Mouse (Mus musculus) C2C12 (cell line): ENCODE measurements around the gene Camta1. TPM values are rescaled to one million over a fixed set of nuclear protein-coding genes. Genes with fewer than 3 reads are reported as not detected.

Experiments used
- H3K27me3 ChIP-seq: one replicate; pipeline ENCODE4 v1.6.1; 2011; ENCODE audit not compliant: control insufficient read depth, insufficient read depth, insufficient read length
- H3K36me3 ChIP-seq: one replicate; pipeline ENCODE4 v1.6.1; 2011; ENCODE audit not compliant: control insufficient read depth, insufficient read depth
- H3K4me3 ChIP-seq: one replicate; pipeline ENCODE4 v1.5.1; 2011; ENCODE audit warnings: mild to moderate bottlenecking, control low read depth; ENCODE audit not compliant: poor library complexity, insufficient read depth, severe bottlenecking
- H3K79me2 ChIP-seq: one replicate; pipeline ENCODE4 v1.6.1; 2011; ENCODE audit not compliant: control insufficient read depth, insufficient read depth
- H3K79me3 ChIP-seq: one replicate; pipeline ENCODE4 v1.6.1; 2011; ENCODE audit warnings: low read depth, control low read depth
- H3ac ChIP-seq: one replicate; pipeline ENCODE3; 2011; ENCODE audit warnings: low read depth; ENCODE audit not compliant: control insufficient read depth, insufficient read length
- CEBPB ChIP-seq: IDR thresholded peaks from one replicate; pipeline ENCODE4 v1.6.1; 2011; ENCODE audit warnings: low read depth, mild to moderate bottlenecking, control low read depth, moderate library complexity
- CTCF ChIP-seq: IDR thresholded peaks from one replicate; pipeline ENCODE4 v1.5.1; 2011; ENCODE audit not compliant: control insufficient read depth, insufficient read depth, insufficient read length
- FOSL1 ChIP-seq: IDR thresholded peaks from one replicate; pipeline ENCODE4 v1.8.0; 2011; ENCODE audit warnings: mild to moderate bottlenecking, low read length; ENCODE audit not compliant: poor library complexity, insufficient read depth, severe bottlenecking
- MAX ChIP-seq: IDR thresholded peaks from one replicate; pipeline ENCODE4 v1.6.1; 2011; ENCODE audit warnings: mild to moderate bottlenecking, control low read depth
- MYOD1 ChIP-seq: IDR thresholded peaks from one replicate; pipeline ENCODE4 v1.6.1; 2011; ENCODE audit warnings: low read depth; ENCODE audit not compliant: control insufficient read depth, insufficient read length
- MYOG ChIP-seq: IDR thresholded peaks from one replicate; pipeline ENCODE4 v1.6.1; 2011; ENCODE audit not compliant: control insufficient read depth, insufficient read length; ENCODE audit errors: extremely low read depth
- USF1 ChIP-seq: IDR thresholded peaks from one replicate; pipeline ENCODE4 v1.6.1; 2011; ENCODE audit warnings: low read depth, mild to moderate bottlenecking, control low read depth, moderate library complexity
- polyA plus RNA-seq: library from polyadenylated mRNA; unstranded; fragments of >200 nt; fragmentation: generic; extraction: Trizol; gene quantifications from one replicate; pipeline ENCODE4 v1.2.1, GENCODE M21; 2012; ENCODE audit warnings: missing spikeins

Camta1 gene
- polyA plus RNA-seq, 1 experiment = 21.7 TPM

GRCm38 (mm10) chr4:151496581-151496980 is 365.1 kb downstream of the Camta1 start:
- H3ac ChIP-seq = no peak overlapping the region
- H3K36me3 ChIP-seq = no peaks in the 10 kb centered on the region
- TF ChIP-seq FOSL1 = no peak
- no peak for TF ChIP-seq USF1
- TF ChIP-seq MYOG = no peak
- no peak for TF ChIP-seq MAX
- TF ChIP-seq CTCF = no peak
- TF ChIP-seq MYOD1 = no peak
- TF ChIP-seq CEBPB = no peak
- H3K4me3 ChIP-seq = no peak overlapping the region
- peaks cover 12% of the 10 kb centered on the region for H3K27me3 ChIP-seq
- H3K79me2 ChIP-seq = no peaks in the 10 kb centered on the region
- H3K79me3 ChIP-seq = no peaks in the 10 kb centered on the region

GRCm38 (mm10) chr4:151495276-151495882 is 366.3 kb downstream of the Camta1 start:
- H3K79me3 ChIP-seq = no peaks in the 10 kb centered on the region
- no peak overlapping the region for H3K4me3 ChIP-seq
- no peaks in the 10 kb centered on the region for H3K79me2 ChIP-seq
- peaks cover 12% of the 10 kb centered on the region for H3K27me3 ChIP-seq
- no peaks in the 10 kb centered on the region for H3K36me3 ChIP-seq
- no peak overlapping the region for H3ac ChIP-seq
- no peak for TF ChIP-seq MYOG
- no peak for TF ChIP-seq CEBPB
- TF ChIP-seq MYOD1 = no peak
- TF ChIP-seq FOSL1 = no peak
- TF ChIP-seq CTCF = no peak

GRCm38 (mm10) chr4:151492786-151493185 is 368.9 kb downstream of the Camta1 start:
- Histone ChIP-seq H3K79me2 (no peaks in the 10 kb centered on the region), H3K36me3 (no peaks in the 10 kb centered on the region), H3K4me3 (no peak overlapping the region), H3K79me3 (no peaks in the 10 kb centered on the region), H3ac (no peak overlapping the region), H3K27me3 (peaks cover 12% of the 10 kb centered on the region)
- no peak for TF ChIP-seq MYOG
- no peak for TF ChIP-seq FOSL1
- no peak for TF ChIP-seq MAX
- TF ChIP-seq CEBPB = no peak
- TF ChIP-seq CTCF = no peak
- no peak for TF ChIP-seq MYOD1
- TF ChIP-seq USF1 = no peak

GRCm38 (mm10) chr4:151483977-151484313 is 377.7 kb downstream of the Camta1 start:
- Histone ChIP-seq H3K79me2 (no peaks in the 10 kb centered on the region), H3K4me3 (no peak overlapping the region), H3K27me3 (no peaks in the 10 kb centered on the region), H3K79me3 (no peaks in the 10 kb centered on the region), H3ac (no peak overlapping the region), H3K36me3 (no peaks in the 10 kb centered on the region)
- TF ChIP-seq USF1 = no peak

GRCm38 (mm10) chr4:151483299-151483976 is 378.2 kb downstream of the Camta1 start:
- no peaks in the 10 kb centered on the region for H3K79me3 ChIP-seq
- H3ac ChIP-seq = no peak overlapping the region
- no peaks in the 10 kb centered on the region for H3K79me2 ChIP-seq
- H3K36me3 ChIP-seq = no peaks in the 10 kb centered on the region
- H3K27me3 ChIP-seq = no peaks in the 10 kb centered on the region
- H3K4me3 ChIP-seq = no peak overlapping the region
- TF ChIP-seq MAX (no peak), FOSL1 (no peak), MYOD1 (no peak), MYOG (no peak), CTCF (peak; percentile 62), CEBPB (no peak), USF1 (peak; percentile 48)

GRCm38 (mm10) chr4:151480928-151481327 is 380.7 kb downstream of the Camta1 start:
- Histone ChIP-seq H3K36me3 (no peaks in the 10 kb centered on the region), H3ac (no peak overlapping the region), H3K4me3 (no peak overlapping the region), H3K27me3 (no peaks in the 10 kb centered on the region), H3K79me3 (no peaks in the 10 kb centered on the region), H3K79me2 (no peaks in the 10 kb centered on the region)
- TF ChIP-seq FOSL1 = no peak
- TF ChIP-seq MAX = no peak
- no peak for TF ChIP-seq MYOG
- TF ChIP-seq CTCF = no peak
- TF ChIP-seq USF1 = no peak
- no peak for TF ChIP-seq MYOD1
- TF ChIP-seq CEBPB = no peak
